Mouse (Mus musculus) kidney, postnatal 0 days (tissue): ENCODE data around the gene Syce1l. TPM values are rescaled to one million over a fixed set of nuclear protein-coding genes. Genes with fewer than 3 reads are reported as not detected.

Source experiments
- ATAC-seq: fragments of 200-750 bp; cut with Nextera tagmentation; replicated peaks from 2 replicates; pipeline ENCODE4 v1.8.0; 2017; ENCODE audit warnings: low read depth, moderate number of reproducible peaks, moderate TSS enrichment, moderate library complexity; ENCODE audit not compliant: low FRiP score
- DNase-seq: peaks from one replicate; pipeline ENCODE4 v3.0.0-alpha.2; 2016; ENCODE audit warnings: low spot score
- H3K27ac ChIP-seq: fragments of 300-500 bp; sonication (generic); 2 replicates; pipeline ENCODE4 v1.5.1; 2014; ENCODE audit warnings: mild to moderate bottlenecking
- H3K27me3 ChIP-seq: fragments of 300-500 bp; sonication (generic); 2 replicates; pipeline ENCODE4 v1.6.1; 2014; ENCODE audit warnings: low read length, mixed read lengths; ENCODE audit not compliant: insufficient read depth
- H3K36me3 ChIP-seq: fragments of 300-500 bp; sonication (generic); 2 replicates; pipeline ENCODE4 v1.6.1; 2014; ENCODE audit warnings: low read length, mixed read lengths; ENCODE audit not compliant: insufficient read depth
- H3K4me1 ChIP-seq: fragments of 300-500 bp; sonication (generic); replicated peaks from 2 replicates; pipeline ENCODE4 v1.6.1; 2014; ENCODE audit warnings: antibody characterized with exemption, low read length, mixed read lengths; ENCODE audit not compliant: insufficient read depth
- H3K4me2 ChIP-seq: fragments of 300-500 bp; sonication (generic); 2 replicates; pipeline ENCODE4 v1.6.1; 2014; ENCODE audit warnings: mild to moderate bottlenecking, low read length, moderate library complexity, mixed read lengths
- H3K4me3 ChIP-seq: fragments of 300-500 bp; sonication (generic); replicated peaks from 2 replicates; pipeline ENCODE4 v1.5.1; 2014; ENCODE audit warnings: low read depth, low read length
- H3K9ac ChIP-seq: fragments of 300-500 bp; sonication (generic); 2 replicates; pipeline ENCODE4 v1.6.1; 2014; ENCODE audit warnings: low read depth, low read length
- H3K9me3 ChIP-seq: fragments of 300-500 bp; sonication (generic); replicated peaks from 2 replicates; pipeline ENCODE4 v1.6.1; 2016; ENCODE audit warnings: low read length, inconsistent platforms, mixed read lengths
- CTCF ChIP-seq: IDR thresholded peaks from 2 replicates; pipeline ENCODE4 v1.5.1; 2016; ENCODE audit warnings: antibody characterized with exemption, low read depth, mild to moderate bottlenecking, moderate library complexity
- WGBS: fragments of 180-500 bp; shearing (Covaris S2); extraction: QIAGEN DNeasy Blood & Tissue Kit; methylation state at CpG from one replicate; pipeline ENCODE4 v1.1.7; 2014; 5-methylcytosine and 5-hydroxymethylcytosine counted together
- polyA plus RNA-seq: library from polyadenylated mRNA; unstranded; fragments of >200 nt; fragmentation: Nextera tagmentation; extraction: Ambion mirVana; gene quantifications from 2 replicates; pipeline ENCODE4 v1.2.1, GENCODE M21; 2015

Syce1l gene
- polyA plus RNA-seq, 1 experiment from 2014 or later = not detected

GRCm38 (mm10) chr8:113636280-113636628 is 6.8 kb upstream of the Syce1l start:
- Histone ChIP-seq H3K4me3 (peak overlapping the region; percentile 61), H3K9me3 (no peaks in the 10 kb centered on the region), H3K9ac (peak overlapping the region; percentile 65), H3K4me2 (peak overlapping the region; percentile 84), H3K36me3 (0 out of 2 replicates have a peak, but pooled peaks cover 18% of the 10 kb centered on the region), H3K27me3 (no peaks in the 10 kb centered on the region), H3K4me1 (peaks cover 8% of the 10 kb centered on the region), H3K27ac (no peak overlapping the region)
- TF ChIP-seq CTCF = peak; percentile 27; the same call in 1 of the 2 replicates
- ATAC-seq (no peak), DNase-seq (peak; percentile 3)
- WGBS = 30% methylated on average over 5 of the region's 5 CpGs

- peaks cover 30% of the 10 kb centered on the region for H3K36me3 ChIP-seq
- peaks cover 8% of the 10 kb centered on the region for H3K4me1 ChIP-seq
- TF ChIP-seq CTCF = no peak
- H3K27ac ChIP-seq = no peak overlapping the region
- H3K9me3 ChIP-seq = no peaks in the 10 kb centered on the region
- no peak overlapping the region for H3K9ac ChIP-seq
- H3K4me3 ChIP-seq = no peak overlapping the region
- ATAC-seq (no peak), DNase-seq (no peak)
- H3K4me2 ChIP-seq = no peak overlapping the region
- 88% methylated on average over 8 of the region's 8 CpGs for WGBS
- H3K27me3 ChIP-seq = no peaks in the 10 kb centered on the region
Observed at GRCm38 (mm10) chr8:113640357-113640756, 2.7 kb upstream of the Syce1l start.

GRCm38 (mm10) chr8:113643479-113644210 is 632 bp downstream of the Syce1l start:
- Histone ChIP-seq H3K4me1 (no peaks in the 10 kb centered on the region), H3K27me3 (no peaks in the 10 kb centered on the region), H3K9me3 (no peaks in the 10 kb centered on the region), H3K9ac (no peak overlapping the region), H3K4me3 (no peak overlapping the region), H3K27ac (no peak overlapping the region), H3K4me2 (no peak overlapping the region), H3K36me3 (peaks cover 25% of the 10 kb centered on the region)
- ATAC-seq (no peak), DNase-seq (no peak)
- no peak for TF ChIP-seq CTCF
- 73% methylated on average over 8 of the region's 8 CpGs for WGBS

DNA sequence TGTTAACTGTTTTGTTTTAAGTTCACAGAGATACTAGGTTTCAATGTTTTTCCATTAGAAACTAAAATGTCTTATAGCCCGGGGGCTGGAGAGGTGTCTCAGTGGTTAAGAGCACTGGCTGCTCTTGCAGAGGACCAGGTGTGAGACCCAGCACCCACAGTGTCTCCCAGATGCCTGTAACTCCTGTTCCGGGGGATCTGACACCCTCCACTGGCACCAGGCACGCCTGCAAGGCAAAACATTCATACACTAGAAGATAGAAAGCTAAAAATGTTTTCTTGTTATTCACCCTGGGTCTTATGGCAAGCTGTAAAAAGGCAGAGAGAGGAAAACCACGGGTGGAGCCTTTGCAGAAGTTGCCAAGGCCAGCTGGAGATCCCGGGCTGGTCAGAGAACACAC is 2.2 kb downstream of the Syce1l start:
- no peak for TF ChIP-seq CTCF
- ATAC-seq (no peak), DNase-seq (no peak)
- Histone ChIP-seq H3K27me3 (no peaks in the 10 kb centered on the region), H3K4me1 (no peaks in the 10 kb centered on the region), H3K4me2 (no peak overlapping the region), H3K4me3 (no peak overlapping the region), H3K9ac (no peak overlapping the region), H3K9me3 (no peaks in the 10 kb centered on the region), H3K36me3 (peaks cover 13% of the 10 kb centered on the region), H3K27ac (no peak overlapping the region)
- WGBS = 60% methylated on average over 5 of the region's 5 CpGs

DNA sequence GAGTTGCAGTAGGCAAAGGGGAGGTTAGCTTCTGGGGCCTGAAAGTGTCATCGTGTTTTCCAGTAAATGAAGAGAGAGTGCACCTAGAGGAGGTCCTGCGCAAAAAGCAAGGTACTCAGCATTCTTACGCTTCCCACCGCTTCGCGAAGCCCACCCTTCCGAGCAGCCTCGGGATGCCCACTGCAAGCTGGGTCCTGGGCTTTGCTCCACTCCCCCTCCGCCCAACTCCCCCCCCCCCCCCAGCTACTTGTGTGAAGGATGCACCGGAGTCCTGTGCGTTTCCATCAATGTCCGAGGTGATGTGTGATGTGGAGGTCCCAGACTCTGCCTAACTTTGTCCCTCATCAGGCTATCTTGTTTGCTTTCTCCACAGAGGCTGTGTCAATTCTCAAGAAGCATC is 9.4 kb downstream of the Syce1l start:
- Histone ChIP-seq H3K9me3 (no peaks in the 10 kb centered on the region), H3K4me2 (no peak overlapping the region), H3K4me3 (no peak overlapping the region), H3K27ac (no peak overlapping the region), H3K36me3 (no peaks in the 10 kb centered on the region), H3K27me3 (no peaks in the 10 kb centered on the region), H3K9ac (no peak overlapping the region), H3K4me1 (no peaks in the 10 kb centered on the region)
- DNase-seq = no peak
- TF ChIP-seq CTCF = no peak
- WGBS = 82% methylated on average over 11 of the region's 12 CpGs
- no peak for ATAC-seq

DNA sequence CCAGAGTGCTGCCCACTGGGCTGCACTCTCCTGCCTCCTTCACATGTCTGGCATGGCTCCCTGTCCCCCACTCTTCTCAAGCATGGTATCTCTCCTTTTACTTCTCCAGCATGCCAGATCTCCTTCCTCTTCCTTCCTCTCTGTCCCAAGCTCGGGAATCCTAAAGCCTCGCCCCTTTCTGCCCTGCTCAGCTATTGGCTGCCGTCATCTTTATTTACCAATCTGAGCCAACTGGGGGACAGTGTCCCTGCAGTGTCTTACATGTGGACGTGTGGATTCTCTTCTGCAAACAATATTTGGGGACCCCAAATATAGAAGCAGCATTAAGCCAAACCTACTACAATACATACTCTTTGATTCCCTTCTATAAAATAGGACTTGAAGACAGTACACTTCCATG is 10.1 kb downstream of the Syce1l start:
- H3K4me1 ChIP-seq = no peaks in the 10 kb centered on the region
- no peaks in the 10 kb centered on the region for H3K27me3 ChIP-seq
- H3K4me2 ChIP-seq = no peak overlapping the region
- H3K27ac ChIP-seq = no peak overlapping the region
- ATAC-seq = no peak
- no peak overlapping the region for H3K9ac ChIP-seq
- H3K36me3 ChIP-seq = no peaks in the 10 kb centered on the region
- 54% methylated on average over 4 of the region's 4 CpGs for WGBS
- TF ChIP-seq CTCF = no peak
- no peaks in the 10 kb centered on the region for H3K9me3 ChIP-seq
- no peak overlapping the region for H3K4me3 ChIP-seq
- no peak for DNase-seq

DNA sequence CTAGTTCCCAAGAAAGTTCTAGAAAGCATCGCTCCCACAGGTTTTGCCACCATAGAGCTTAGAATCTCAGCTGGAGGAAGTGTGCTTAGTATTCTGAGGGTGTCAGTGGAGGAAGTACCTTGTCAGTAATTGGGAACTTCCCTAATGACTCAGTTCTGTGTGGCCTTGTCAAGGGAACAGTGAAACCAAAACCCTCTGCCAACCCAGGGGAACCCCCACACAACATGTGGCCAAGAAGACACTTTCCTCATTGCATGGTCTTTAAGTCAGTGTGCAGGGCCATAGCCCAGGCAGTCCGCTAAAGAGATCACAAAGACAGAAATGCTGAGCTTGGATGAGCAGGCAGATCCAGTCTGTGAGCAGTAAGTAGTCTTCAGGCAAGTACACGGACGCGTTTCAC is 13.1 kb downstream of the Syce1l start:
- DNase-seq (no peak), ATAC-seq (no peak)
- no peak overlapping the region for H3K9ac ChIP-seq
- H3K36me3 ChIP-seq = no peaks in the 10 kb centered on the region
- H3K4me2 ChIP-seq = no peak overlapping the region
- no peak for TF ChIP-seq CTCF
- 91% methylated on average over 5 of the region's 5 CpGs for WGBS
- no peak overlapping the region for H3K4me3 ChIP-seq
- H3K27me3 ChIP-seq = no peaks in the 10 kb centered on the region
- no peaks in the 10 kb centered on the region for H3K4me1 ChIP-seq
- no peak overlapping the region for H3K27ac ChIP-seq
- no peaks in the 10 kb centered on the region for H3K9me3 ChIP-seq
